Mouse (Mus musculus): ENCODE results near the gene Myo7a. TPM values are rescaled to one million over a fixed set of nuclear protein-coding genes. Genes with fewer than 3 reads are reported as not detected.

Gene Myo7a
- total RNA-seq, 4 experiments from 2014 or later: 3.6 to 4.7 (median 4.3) TPM

DNA sequence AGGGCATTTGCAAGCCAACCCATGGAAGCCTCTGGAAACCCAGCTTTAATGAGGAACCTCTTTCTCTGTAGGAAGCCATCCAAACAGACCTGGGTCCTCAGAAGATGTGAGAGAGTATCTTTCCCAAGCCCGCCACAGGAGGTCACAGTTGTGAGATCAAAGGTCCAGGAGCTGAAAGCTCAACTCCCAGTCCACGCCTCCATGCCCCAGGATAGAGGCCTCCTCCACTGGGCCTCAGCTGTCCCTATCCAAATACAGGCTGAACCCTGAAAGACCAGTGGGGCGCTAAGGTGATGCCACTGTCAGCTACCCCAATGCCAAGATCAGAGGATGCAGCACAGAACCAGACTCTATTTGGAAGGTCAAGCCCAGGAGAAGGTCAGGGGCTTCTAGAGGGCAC is 23.3 kb upstream of the Myo7a start:
- no peak for DNase-seq (ENCODE audit: low spot score)

GRCm38 (mm10) chr7:98142247-98142646 is 22.9 kb upstream of the Myo7a start:
- no peak for DNase-seq (ENCODE audit: low spot score)

DNA sequence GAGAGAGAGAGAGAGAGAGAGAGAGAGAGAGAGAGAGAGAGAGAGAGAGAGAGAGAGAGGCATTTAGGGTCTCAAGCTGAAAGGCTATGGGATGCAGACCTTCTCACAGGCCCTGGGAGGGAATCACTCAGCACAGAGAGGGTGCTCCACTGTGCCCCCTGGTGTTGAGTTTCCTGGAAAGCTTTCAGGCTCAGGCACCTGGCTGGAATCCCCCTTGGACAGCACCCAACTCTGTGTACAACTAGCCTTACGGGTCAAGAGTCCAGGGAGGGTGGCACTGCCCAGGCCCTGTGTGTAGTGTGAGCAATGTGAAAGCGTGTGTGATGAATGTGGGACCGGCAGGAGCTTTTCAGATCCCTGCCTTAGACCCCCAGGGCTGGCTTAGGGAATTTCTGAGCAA is 21.9 kb upstream of the Myo7a start:
- DNase-seq (ENCODE audit: low spot score): no peak

GRCm38 (mm10) chr7:98140597-98140996 is 21.3 kb upstream of the Myo7a start:
- no peak for DNase-seq (ENCODE audit: low spot score)

GRCm38 (mm10) chr7:98139216-98139615 is 19.9 kb upstream of the Myo7a start:
- no peak for DNase-seq (ENCODE audit: low spot score)

GRCm38 (mm10) chr7:98137995-98138394 is 18.7 kb upstream of the Myo7a start:
- DNase-seq (ENCODE audit: low spot score): no peak

- DNase-seq (ENCODE audit: low spot score): no peak
Measured at GRCm38 (mm10) chr7:98137583-98137982, 18.3 kb upstream of the Myo7a start.

DNA sequence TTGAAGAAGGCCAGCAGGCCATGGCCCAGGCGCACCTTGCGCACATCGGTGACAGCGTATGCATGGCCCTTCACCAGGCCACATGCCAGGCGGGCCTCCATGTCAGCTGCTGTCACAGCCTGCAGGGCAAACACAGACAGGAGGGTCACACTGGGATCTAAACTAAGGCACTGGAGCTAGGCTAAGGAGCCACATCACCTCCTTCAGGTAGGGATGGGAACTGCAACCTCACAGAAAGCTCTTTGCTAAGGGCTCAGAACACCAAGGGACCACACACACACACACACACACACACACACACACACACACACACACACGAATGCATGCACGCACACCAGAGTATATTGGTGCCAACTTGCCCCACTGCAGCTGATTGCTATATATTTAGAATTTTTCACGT is 12.4 kb upstream of the Myo7a start:
- no peak for DNase-seq (ENCODE audit: low spot score)

DNA sequence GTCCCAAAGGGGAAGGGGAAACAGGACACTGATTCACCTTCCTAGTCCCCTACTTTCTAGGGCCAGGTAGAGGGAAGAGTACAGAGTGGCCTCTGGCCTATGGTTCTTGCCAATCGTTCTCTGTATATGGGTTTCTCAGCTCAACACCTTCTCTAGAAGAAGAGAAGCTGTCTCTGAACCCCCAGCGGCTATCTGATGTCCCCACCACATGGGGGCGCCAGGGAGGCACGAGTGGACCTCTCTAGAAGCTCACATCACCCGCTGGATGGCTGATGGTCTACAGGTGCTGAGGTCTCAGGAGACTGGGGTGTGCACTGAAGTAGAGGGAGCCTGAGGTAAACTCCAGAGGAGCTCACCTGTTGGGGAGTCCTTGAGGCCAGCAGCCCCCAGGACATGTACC is 6.1 kb upstream of the Myo7a start:
- DNase-seq (ENCODE audit: low spot score): no peak

DNA sequence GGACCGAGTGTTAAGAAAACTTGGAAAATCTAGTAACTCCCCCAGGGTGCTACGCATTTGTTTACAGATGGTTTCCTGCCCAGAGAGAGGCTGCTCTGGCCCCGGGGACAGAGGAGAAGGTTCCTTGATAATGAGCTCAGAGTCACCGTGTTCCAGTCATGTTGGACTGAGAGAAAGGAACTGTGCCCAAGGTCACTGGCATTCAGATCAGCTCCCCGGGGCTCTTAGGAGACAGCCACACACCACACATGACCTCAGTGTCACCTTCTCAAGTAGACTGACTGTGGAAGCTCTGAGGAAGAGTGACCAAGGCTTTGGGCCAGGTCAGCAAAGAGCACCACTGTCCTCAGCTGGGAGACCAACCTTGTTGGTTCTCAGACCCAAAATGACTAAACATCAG is 5.4 kb upstream of the Myo7a start:
- no peak for DNase-seq (ENCODE audit: low spot score)

DNA sequence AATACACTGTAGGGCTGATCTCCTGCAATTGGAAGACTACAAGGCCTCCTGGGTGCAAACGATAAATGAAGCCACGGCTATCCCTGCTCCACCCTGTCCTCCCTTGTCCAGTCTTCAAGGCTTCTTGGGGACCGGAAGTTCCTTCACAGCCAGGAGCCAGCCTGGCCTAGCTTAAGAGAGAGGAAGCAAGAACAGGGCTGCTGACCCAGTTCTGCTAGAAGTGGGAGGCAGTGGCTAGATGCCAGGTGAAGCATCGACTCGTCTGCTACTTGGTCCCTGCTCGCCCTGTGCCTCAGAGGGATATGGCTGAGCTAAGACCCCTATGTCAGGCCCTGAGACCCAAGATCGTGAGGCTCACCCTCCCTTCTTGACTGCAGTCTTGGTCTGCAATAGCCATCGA is 2.3 kb upstream of the Myo7a start:
- DNase-seq (ENCODE audit: low spot score): no peak

- no peak for DNase-seq (ENCODE audit: low spot score)
Measured at GRCm38 (mm10) chr7:98121241-98121640, 1.9 kb upstream of the Myo7a start.

GRCm38 (mm10) chr7:98120325-98120724 is 1.0 kb upstream of the Myo7a start:
- DNase-seq (ENCODE audit: low spot score): peak; percentile 55

GRCm38 (mm10) chr7:98119961-98120232 is 573 bp upstream of the Myo7a start:
- DNase-seq (ENCODE audit: low spot score): no peak

- DNase-seq (ENCODE audit: low spot score): peak; percentile 60
Measured at GRCm38 (mm10) chr7:98117012-98117660, 2.2 kb downstream of the Myo7a start.

GRCm38 (mm10) chr7:98114656-98115055 is 4.7 kb downstream of the Myo7a start:
- DNase-seq (ENCODE audit: low spot score): no peak

DNA sequence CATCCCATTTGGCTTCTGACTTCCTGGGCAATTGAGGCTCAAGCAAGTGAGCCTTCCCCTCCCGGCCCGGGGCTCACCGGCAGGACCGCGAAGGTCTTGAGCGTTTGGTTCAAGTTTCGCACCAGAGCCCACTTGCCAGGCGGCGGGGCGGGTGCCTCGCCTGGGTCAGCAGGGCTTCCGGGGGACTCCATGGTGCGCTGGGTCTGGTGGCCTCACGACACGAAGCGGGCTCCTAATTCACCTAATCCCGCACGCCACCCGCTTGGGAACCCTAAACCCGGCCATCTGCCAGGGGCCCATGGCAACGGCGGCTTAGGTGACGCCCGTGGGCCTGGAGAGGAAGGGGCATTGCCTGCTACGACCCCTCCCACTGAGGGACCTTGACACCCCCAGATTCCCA is 8.1 kb downstream of the Myo7a start:
- no peak for DNase-seq (ENCODE audit: low spot score)

DNA sequence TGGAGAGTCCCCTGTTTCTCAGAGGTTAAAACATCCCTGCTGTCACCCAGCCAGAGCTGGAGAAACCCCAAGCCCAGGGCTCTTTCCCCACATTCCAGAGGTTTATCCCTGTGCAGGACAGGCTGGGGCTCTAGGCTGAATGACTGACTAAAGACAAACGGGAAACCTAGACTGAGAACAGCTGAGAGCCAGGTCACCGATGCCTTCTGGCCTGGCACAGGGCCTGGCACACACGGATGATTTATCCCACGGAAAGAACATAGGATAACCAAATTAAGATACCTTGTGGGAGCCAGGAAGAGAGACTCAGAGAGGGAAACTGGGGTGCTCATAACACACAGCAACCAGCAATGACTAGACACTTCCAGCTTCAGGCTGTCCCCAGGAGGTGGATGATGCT is 9.6 kb downstream of the Myo7a start:
- DNase-seq (ENCODE audit: low spot score): no peak

DNA sequence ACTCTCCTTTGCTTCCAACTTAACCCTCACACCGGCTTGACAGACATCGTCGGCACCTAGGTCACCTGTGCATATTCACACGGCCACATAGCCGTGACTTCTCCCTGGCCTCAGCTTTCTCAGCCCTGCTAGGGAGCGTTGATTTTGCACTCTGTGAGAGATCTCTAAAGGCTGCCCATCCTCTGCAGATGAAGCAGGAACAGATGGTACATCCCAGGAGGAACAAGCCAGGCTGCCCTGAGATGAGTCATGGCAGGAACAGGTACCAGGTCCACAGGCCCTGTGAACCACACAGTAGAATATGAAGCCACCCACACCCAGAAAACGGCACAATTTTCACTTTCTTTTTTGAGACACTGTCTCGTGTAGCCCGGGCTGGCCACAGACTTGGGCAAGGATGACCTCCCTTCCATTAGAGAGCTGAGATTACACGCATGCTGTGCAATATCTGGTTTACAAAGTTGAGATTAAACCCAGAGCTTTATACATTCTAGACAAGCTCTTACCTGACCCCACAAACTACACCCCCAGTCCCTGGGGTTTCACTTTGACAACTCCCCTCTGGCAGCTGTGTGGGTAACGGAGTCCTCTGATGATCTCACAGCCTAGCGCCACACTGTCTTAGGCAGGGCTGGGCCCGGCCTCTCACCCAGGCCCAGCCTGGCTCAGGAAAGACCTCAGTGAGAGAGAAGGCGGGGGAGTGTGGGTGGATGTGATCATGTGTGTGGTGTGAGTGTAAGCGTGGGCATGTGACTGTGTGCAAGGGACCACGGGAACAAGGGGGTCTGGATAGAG is 10.5 kb downstream of the Myo7a start:
- no peak for DNase-seq (ENCODE audit: low spot score)

DNA sequence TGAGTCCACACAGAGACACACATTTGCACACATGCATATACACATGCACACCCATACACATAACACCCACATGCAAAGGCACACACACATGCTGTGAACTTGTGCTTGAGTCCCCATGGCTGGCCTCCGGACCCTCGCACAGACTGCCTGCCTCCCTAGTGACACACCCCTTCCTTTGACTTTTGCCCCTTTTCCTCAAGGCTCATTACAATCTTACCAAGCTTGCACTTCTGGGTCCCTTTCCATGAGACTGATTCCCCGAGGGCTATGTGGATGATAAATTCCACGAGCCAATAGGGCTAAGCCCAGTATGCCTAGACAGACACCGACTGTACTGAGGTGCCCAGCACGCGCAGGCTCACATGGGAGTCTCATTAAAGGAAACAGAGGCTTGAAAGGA is 13.1 kb downstream of the Myo7a start:
- DNase-seq (ENCODE audit: low spot score): no peak

DNA sequence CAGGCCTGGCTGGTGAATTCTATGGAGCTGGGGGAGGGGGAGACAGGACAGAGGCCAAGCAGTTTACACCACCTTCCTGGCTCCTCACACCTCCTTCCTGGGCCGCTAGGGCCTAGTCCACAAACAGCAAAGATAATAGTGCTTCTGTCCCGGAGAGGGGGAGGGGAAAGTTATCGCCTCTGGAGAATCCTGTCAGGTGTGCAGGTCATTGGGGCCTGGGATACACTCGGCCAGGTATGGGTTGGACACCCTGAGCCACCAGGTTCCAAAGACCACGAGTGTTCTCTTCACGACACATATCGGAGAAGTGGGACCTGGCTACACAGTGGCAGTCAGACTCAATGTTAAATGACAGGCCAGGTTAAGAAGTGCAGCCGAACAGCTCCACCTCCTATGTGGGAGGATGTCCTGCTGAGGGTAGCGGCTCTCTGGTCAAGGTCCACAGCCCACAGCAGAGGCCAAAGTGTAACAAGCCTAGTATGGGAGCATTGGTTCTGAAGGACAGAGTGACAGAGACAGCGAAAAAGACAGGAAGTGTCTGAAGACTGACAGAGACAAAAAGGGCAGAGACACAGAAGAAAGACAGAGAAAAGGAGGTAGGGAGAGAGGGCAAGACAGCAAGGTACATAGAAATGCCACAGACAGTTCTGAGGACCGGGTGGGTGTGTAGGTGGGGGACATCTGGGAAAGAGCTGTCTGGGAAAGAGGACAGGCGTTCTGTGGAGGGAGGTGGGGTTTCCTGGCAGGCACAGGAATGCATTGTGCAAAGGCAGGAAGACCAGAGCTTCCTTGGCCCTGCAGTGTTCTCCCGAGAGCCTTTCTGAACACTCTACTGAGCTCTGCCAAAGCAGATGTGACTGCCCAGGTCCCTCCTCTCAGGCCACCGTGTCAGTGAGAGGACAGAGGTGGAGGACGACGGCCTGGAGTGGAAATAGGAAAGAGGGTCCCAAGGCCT is 14.6 kb downstream of the Myo7a start:
- no peak for DNase-seq (ENCODE audit: low spot score)

GRCm38 (mm10) chr7:98103942-98104292 is 15.4 kb downstream of the Myo7a start:
- no peak for DNase-seq (ENCODE audit: low spot score)
